Mouse (Mus musculus): ENCODE measurements around the gene Kat14. TPM values are rescaled to one million over a fixed set of nuclear protein-coding genes. Genes with fewer than 3 reads are reported as not detected.

Kat14 gene
- polyA plus RNA-seq (2011; ENCODE audit: insufficient read depth, insufficient read length, low read depth, missing spikeins), result 40.4 and 42.9 TPM in 2 replicates

GRCm38 (mm10) chr2:144368400-144369019 is at the start of gene Kat14, which contains the start of gene Pet117:
Gene Kat14 (plus strand): TSS chr2:144368983.
Gene Pet117 (plus strand): TSS chr2:144368996.
- H3K27ac ChIP-seq (ENCODE audit: insufficient read depth, low read length), result peak within 1 kb of the TSS; percentile 99
- no peaks in the 10 kb centered on the region for H3K9me3 ChIP-seq (replicated peaks; ENCODE audit: control insufficient read depth, insufficient read depth, low read length, poor library complexity, severe bottlenecking)
- peak within 1 kb of the TSS; percentile 92 for H3K9ac ChIP-seq (ENCODE audit: low read depth, poor library complexity, severe bottlenecking)
- H3K27me3 ChIP-seq (ENCODE audit: control insufficient read depth, insufficient read depth, low read length, poor library complexity, severe bottlenecking), result no peaks in the 10 kb centered on the region
- peak within 1 kb of the TSS; percentile 100 for H3K4me3 ChIP-seq (ENCODE audit: low read depth, low read length)
- no peaks in the 10 kb centered on the region for H3K4me1 ChIP-seq (ENCODE audit: control insufficient read depth, insufficient read depth, low read length)
- H3K36me3 ChIP-seq (ENCODE audit: control insufficient read depth, insufficient read depth, low read length, poor library complexity, severe bottlenecking), result peaks cover 8% of the 10 kb centered on the region
- TF ChIP-seq POLR2A (IDR thresholded peaks at IDR 0.05; ENCODE audit: insufficient read depth, low read length) (peak; percentile 35), CTCF (IDR thresholded peaks at IDR 0.05; ENCODE audit: low read depth, low read length) (no peak), EP300 (IDR thresholded peaks at IDR 0.05; ENCODE audit: insufficient read depth, low read depth, low read length) (peak; percentile 71; the same call in 1 of the 2 replicates)

GRCm38 (mm10) chr2:144324218-144324617 is 44.6 kb upstream of the Kat14 start:
- no peak overlapping the region for H3K27ac ChIP-seq (ENCODE audit: insufficient read depth, low read length)
- no peaks in the 10 kb centered on the region for H3K36me3 ChIP-seq (ENCODE audit: control insufficient read depth, insufficient read depth, low read length, poor library complexity, severe bottlenecking)
- H3K27me3 ChIP-seq (ENCODE audit: control insufficient read depth, insufficient read depth, low read length, poor library complexity, severe bottlenecking), result no peaks in the 10 kb centered on the region
- H3K4me3 ChIP-seq (ENCODE audit: low read depth, low read length), result no peak overlapping the region
- peaks cover 3% of the 10 kb centered on the region for H3K4me1 ChIP-seq (ENCODE audit: control insufficient read depth, insufficient read depth, low read length)
- no peak overlapping the region for H3K9ac ChIP-seq (ENCODE audit: low read depth, poor library complexity, severe bottlenecking)
- no peak for TF ChIP-seq EP300 (IDR thresholded peaks at IDR 0.05; ENCODE audit: insufficient read depth, low read depth, low read length)
- TF ChIP-seq CTCF (IDR thresholded peaks at IDR 0.05; ENCODE audit: low read depth, low read length), result no peak
- no peak for TF ChIP-seq POLR2A (IDR thresholded peaks at IDR 0.05; ENCODE audit: insufficient read depth, low read length)
- H3K9me3 ChIP-seq (replicated peaks; ENCODE audit: control insufficient read depth, insufficient read depth, low read length, poor library complexity, severe bottlenecking), result no peaks in the 10 kb centered on the region

DNA sequence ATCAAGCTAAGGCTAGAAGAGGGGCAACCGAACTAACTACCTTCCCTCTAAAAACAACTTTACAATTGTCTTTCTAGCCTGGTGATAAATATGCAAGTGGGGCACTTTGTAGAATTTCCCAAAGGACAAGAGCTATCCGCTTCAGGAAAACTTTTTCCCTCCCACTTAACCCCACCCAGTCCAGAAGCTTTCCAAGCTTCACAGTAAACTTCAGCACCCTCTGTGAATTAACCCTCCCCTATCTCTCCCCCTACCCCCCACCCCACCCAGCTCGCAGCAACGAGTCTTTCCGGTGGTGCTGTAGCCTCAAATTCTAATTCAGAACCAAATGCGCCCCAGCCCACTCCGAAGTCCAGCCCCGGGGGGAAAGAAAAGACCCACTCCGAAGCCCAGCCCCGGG is 39.3 kb upstream of the Kat14 start:
- H3K9ac ChIP-seq (ENCODE audit: low read depth, poor library complexity, severe bottlenecking), result peak overlapping the region; percentile 58; the same call in 1 of the 2 replicates
- H3K4me3 ChIP-seq (ENCODE audit: low read depth, low read length), result no peak overlapping the region; the same call in 1 of the 2 replicates
- no peaks in the 10 kb centered on the region for H3K36me3 ChIP-seq (ENCODE audit: control insufficient read depth, insufficient read depth, low read length, poor library complexity, severe bottlenecking)
- no peak overlapping the region for H3K27ac ChIP-seq (ENCODE audit: insufficient read depth, low read length)
- no peaks in the 10 kb centered on the region for H3K9me3 ChIP-seq (replicated peaks; ENCODE audit: control insufficient read depth, insufficient read depth, low read length, poor library complexity, severe bottlenecking)
- TF ChIP-seq CTCF (IDR thresholded peaks at IDR 0.05; ENCODE audit: low read depth, low read length) (no peak), POLR2A (IDR thresholded peaks at IDR 0.05; ENCODE audit: insufficient read depth, low read length) (no peak), EP300 (IDR thresholded peaks at IDR 0.05; ENCODE audit: insufficient read depth, low read depth, low read length) (no peak)
- H3K4me1 ChIP-seq (ENCODE audit: control insufficient read depth, insufficient read depth, low read length), result peaks cover 5% of the 10 kb centered on the region
- 0 out of 2 replicates have a peak, but pooled peaks cover 2% of the 10 kb centered on the region for H3K27me3 ChIP-seq (ENCODE audit: control insufficient read depth, insufficient read depth, low read length, poor library complexity, severe bottlenecking)

DNA sequence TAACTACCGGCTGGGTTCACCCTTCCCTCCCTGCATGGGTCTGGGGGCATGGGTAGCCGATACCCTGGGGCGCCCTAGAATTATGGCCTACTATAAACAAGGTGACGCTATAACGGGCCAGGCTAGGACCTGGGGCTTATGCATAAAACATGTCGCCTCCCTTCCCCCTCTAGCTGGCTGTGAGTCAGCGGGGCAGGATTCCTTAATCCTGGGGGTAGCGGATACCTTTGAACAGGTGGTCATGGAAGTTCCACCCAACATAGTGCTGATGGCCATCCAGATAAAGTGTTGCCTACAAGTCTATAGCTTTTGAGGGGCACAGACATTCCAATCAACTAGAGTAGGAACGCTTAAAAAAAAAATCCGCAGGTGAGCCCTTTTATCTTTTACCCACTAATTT is 38.8 kb upstream of the Kat14 start:
- no peak for TF ChIP-seq EP300 (IDR thresholded peaks at IDR 0.05; ENCODE audit: insufficient read depth, low read depth, low read length)
- no peak for TF ChIP-seq CTCF (IDR thresholded peaks at IDR 0.05; ENCODE audit: low read depth, low read length)
- TF ChIP-seq POLR2A (IDR thresholded peaks at IDR 0.05; ENCODE audit: insufficient read depth, low read length), result no peak
- peak overlapping the region; percentile 58 for H3K9ac ChIP-seq (ENCODE audit: low read depth, poor library complexity, severe bottlenecking)
- H3K36me3 ChIP-seq (ENCODE audit: control insufficient read depth, insufficient read depth, low read length, poor library complexity, severe bottlenecking), result no peaks in the 10 kb centered on the region
- H3K4me3 ChIP-seq (ENCODE audit: low read depth, low read length), result peak overlapping the region; percentile 36; the same call in 1 of the 2 replicates
- H3K27ac ChIP-seq (ENCODE audit: insufficient read depth, low read length), result no peak overlapping the region
- 0 out of 2 replicates have a peak, but pooled peaks cover 2% of the 10 kb centered on the region for H3K27me3 ChIP-seq (ENCODE audit: control insufficient read depth, insufficient read depth, low read length, poor library complexity, severe bottlenecking)
- no peaks in the 10 kb centered on the region for H3K9me3 ChIP-seq (replicated peaks; ENCODE audit: control insufficient read depth, insufficient read depth, low read length, poor library complexity, severe bottlenecking)
- peaks cover 5% of the 10 kb centered on the region for H3K4me1 ChIP-seq (ENCODE audit: control insufficient read depth, insufficient read depth, low read length)

GRCm38 (mm10) chr2:144330352-144330959 is 38.3 kb upstream of the Kat14 start:
- H3K27me3 ChIP-seq (ENCODE audit: control insufficient read depth, insufficient read depth, low read length, poor library complexity, severe bottlenecking), result 0 out of 2 replicates have a peak, but pooled peaks cover 2% of the 10 kb centered on the region
- TF ChIP-seq CTCF (IDR thresholded peaks at IDR 0.05; ENCODE audit: low read depth, low read length), result no peak
- TF ChIP-seq EP300 (IDR thresholded peaks at IDR 0.05; ENCODE audit: insufficient read depth, low read depth, low read length), result no peak
- TF ChIP-seq POLR2A (IDR thresholded peaks at IDR 0.05; ENCODE audit: insufficient read depth, low read length), result no peak
- no peaks in the 10 kb centered on the region for H3K36me3 ChIP-seq (ENCODE audit: control insufficient read depth, insufficient read depth, low read length, poor library complexity, severe bottlenecking)
- peak overlapping the region; percentile 58 for H3K9ac ChIP-seq (ENCODE audit: low read depth, poor library complexity, severe bottlenecking)
- peak overlapping the region; percentile 67 for H3K4me3 ChIP-seq (ENCODE audit: low read depth, low read length)
- H3K4me1 ChIP-seq (ENCODE audit: control insufficient read depth, insufficient read depth, low read length), result peaks cover 5% of the 10 kb centered on the region
- H3K27ac ChIP-seq (ENCODE audit: insufficient read depth, low read length), result no peak overlapping the region
- no peaks in the 10 kb centered on the region for H3K9me3 ChIP-seq (replicated peaks; ENCODE audit: control insufficient read depth, insufficient read depth, low read length, poor library complexity, severe bottlenecking)

DNA sequence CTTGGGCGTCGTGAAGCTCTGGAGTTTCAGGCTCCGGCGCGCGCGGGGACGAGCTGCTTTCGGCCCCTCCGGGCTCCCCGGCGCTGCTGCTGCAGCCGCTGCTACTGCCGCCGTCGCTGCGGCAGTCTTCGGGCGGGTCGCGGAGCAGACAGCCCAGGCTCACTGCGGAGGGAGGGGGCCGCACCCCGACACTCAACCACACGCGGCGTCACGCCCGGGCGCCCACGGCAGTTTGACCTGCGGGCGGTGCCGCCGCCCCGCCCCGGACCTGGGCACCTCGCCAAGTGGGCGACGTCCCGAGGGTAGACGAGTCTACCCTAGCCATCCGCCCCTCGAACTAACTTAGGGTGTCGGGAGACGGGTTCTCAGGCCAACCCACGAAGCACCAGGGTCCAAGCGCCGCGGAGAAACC is 37.8 kb upstream of the Kat14 start:
- H3K4me3 ChIP-seq (ENCODE audit: low read depth, low read length), result peak overlapping the region; percentile 67
- no peaks in the 10 kb centered on the region for H3K9me3 ChIP-seq (replicated peaks; ENCODE audit: control insufficient read depth, insufficient read depth, low read length, poor library complexity, severe bottlenecking)
- H3K27me3 ChIP-seq (ENCODE audit: control insufficient read depth, insufficient read depth, low read length, poor library complexity, severe bottlenecking), result 0 out of 2 replicates have a peak, but pooled peaks cover 2% of the 10 kb centered on the region
- TF ChIP-seq EP300 (IDR thresholded peaks at IDR 0.05; ENCODE audit: insufficient read depth, low read depth, low read length) (no peak), POLR2A (IDR thresholded peaks at IDR 0.05; ENCODE audit: insufficient read depth, low read length) (no peak), CTCF (IDR thresholded peaks at IDR 0.05; ENCODE audit: low read depth, low read length) (no peak)
- H3K27ac ChIP-seq (ENCODE audit: insufficient read depth, low read length), result no peak overlapping the region
- peak overlapping the region; percentile 58 for H3K9ac ChIP-seq (ENCODE audit: low read depth, poor library complexity, severe bottlenecking)
- no peaks in the 10 kb centered on the region for H3K36me3 ChIP-seq (ENCODE audit: control insufficient read depth, insufficient read depth, low read length, poor library complexity, severe bottlenecking)
- peaks cover 5% of the 10 kb centered on the region for H3K4me1 ChIP-seq (ENCODE audit: control insufficient read depth, insufficient read depth, low read length)
